Mouse (Mus musculus): ENCODE data around the gene Fgfr3.

Gene Fgfr3

DNA sequence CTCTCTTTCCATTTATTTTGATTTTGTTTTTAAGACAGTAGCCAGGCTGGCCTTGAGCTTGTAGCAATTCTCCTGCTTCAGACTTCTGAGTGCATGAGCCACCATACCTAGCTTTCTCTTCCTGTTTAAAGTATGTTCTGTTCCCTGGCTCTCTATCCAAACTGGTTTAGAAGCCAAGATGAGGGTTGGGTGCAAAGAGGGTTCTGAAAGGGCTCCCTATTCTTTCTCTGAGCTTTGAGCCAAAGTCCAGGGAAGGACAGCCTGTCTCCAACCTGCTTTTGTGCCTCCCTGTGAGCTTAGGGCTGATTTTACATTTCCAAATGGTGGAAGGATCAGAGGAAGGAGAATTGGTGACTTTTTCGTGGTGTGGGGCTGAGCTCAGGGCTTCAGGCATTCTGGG is 5.4 kb downstream of the Fgfr3 start:
- in situ Hi-C loops (cut with MboI, MseI), result no loop called here

GRCm38 (mm10) chr5:33728841-33729240 is 7.4 kb downstream of the Fgfr3 start:
- in situ Hi-C loops (cut with MboI, MseI), result no loop called here

GRCm38 (mm10) chr5:33730516-33730915 is 9.0 kb downstream of the Fgfr3 start:
- in situ Hi-C loops (cut with MboI, MseI), result no loop called here

DNA sequence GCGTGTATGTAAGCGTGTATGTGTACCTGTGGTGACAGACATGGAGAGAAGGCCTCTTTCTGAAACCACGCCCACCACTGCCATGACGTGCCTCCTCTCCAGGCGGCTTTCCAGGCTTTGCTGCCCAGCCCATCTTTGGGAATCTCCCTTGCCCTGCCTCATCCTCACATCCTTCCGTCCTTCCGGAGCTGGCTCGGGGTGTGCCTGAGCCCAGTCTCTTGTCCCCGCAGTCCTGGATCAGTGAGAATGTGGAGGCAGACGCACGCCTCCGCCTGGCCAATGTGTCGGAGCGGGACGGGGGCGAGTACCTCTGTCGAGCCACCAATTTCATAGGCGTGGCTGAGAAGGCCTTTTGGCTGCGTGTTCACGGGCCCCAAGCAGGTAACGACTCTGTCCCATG is 9.6 kb downstream of the Fgfr3 start:
- in situ Hi-C loops (cut with MboI, MseI), result no loop called here

DNA sequence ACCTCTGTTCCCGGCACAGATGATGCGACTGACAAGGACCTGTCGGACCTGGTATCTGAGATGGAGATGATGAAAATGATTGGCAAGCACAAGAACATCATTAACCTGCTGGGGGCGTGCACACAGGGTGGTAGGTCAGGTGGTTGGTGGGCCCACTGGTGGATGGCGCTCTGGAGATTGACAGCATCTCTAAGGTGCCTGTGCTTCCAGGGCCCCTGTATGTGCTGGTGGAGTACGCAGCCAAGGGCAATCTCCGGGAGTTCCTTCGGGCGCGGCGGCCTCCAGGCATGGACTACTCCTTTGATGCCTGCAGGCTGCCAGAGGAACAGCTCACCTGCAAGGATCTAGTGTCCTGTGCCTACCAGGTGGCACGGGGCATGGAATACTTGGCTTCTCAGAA is 12.4 kb downstream of the Fgfr3 start:
- in situ Hi-C loops (cut with MboI, MseI), result no loop called here

DNA sequence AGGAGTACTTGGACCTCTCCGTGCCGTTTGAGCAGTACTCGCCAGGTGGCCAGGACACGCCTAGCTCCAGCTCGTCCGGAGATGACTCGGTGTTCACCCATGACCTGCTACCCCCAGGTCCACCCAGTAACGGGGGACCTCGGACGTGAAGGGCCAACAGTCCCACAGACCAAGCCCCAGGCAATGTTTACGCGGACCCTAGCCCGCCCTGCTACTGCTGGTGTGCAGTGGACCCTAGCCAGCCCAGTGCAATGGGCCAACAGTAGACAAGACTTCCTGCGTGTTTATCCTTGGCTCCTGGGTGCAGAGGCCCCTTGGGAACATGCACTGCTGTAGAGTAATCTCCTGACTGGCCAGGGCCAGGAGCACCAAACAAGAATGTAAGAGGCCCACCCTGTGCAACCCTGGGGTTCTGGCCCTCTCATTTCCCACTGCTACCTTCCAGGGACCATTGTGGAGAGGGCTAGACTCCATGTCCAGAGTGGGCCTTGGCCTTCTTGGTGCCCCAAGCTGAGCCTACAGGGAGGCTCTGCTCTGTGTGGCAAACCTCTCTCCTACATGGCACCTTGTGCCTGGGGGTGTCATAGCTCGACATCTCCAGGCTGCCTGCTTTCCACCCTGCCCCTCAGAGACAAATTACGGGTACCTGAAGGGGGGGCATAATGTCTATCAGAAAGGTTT is 14.1 kb downstream of the Fgfr3 start:
- in situ Hi-C loops (cut with MboI, MseI), result loop anchor here (5.0 kb wide), 1 partner anchor 53 kb away; no protein-coding TSS in a partner anchor

GRCm38 (mm10) chr5:33736230-33736629 is 14.8 kb downstream of the Fgfr3 start:
- in situ Hi-C loops (cut with MboI, MseI), result loop anchor here (5.0 kb wide), 1 partner anchor 54 kb away; no protein-coding TSS in a partner anchor

DNA sequence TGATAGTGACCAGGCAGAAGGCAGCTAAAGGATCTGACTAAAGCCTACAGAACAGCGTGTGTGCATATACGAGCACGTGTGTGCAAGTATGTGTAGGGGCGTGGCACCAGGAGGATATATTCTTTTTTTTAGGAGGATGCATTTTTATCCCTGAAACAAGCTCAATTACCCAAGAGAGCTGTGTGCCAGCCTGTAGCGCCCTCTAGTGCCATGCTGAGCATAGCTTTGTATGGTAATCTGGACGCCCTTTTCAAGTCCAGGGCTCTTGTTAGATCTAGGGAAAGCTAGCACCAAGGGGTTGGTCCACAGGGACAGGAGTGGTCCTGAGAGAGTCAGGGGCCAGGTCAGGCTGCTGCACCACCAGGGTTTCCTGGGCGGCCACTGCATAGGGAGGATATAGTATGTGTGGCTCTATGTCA is 16.4 kb downstream of the Fgfr3 start:
- in situ Hi-C loops (cut with MboI, MseI), result loop anchor here (5.0 kb wide), 1 partner anchor 56 kb away; no protein-coding TSS in a partner anchor

DNA sequence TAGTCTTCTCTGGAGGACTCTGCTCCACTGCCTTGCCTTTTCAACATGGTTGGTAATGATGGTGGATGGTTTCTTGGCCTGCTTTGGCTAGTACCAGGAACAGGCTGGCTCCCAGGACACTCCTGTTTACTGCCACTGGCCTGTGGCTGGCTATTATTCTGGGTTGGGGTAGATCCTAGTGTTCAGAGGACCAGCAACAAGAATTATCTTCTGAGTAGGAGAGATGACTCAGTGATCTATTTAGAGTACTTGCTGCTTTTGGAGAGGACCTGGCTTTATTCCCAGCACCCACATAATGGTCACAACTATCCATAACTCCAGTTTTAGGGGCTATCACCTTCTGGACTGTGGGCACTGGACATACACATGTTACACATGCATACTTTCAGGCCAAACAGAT is 16.9 kb downstream of the Fgfr3 start:
- in situ Hi-C loops (cut with MboI, MseI), result loop anchor here (5.0 kb wide), 1 partner anchor 56 kb away; no protein-coding TSS in a partner anchor

GRCm38 (mm10) chr5:33740548-33740947 is 19.1 kb downstream of the Fgfr3 start:
- in situ Hi-C loops (cut with MboI, MseI), result no loop called here

- in situ Hi-C loops (cut with MboI, MseI), result no loop called here
Measured at GRCm38 (mm10) chr5:33743481-33743880, 22.0 kb downstream of the Fgfr3 start.

GRCm38 (mm10) chr5:33777195-33777594 is 55.7 kb downstream of the Fgfr3 start:
- in situ Hi-C loops (cut with MboI, MseI), result no loop called here

DNA sequence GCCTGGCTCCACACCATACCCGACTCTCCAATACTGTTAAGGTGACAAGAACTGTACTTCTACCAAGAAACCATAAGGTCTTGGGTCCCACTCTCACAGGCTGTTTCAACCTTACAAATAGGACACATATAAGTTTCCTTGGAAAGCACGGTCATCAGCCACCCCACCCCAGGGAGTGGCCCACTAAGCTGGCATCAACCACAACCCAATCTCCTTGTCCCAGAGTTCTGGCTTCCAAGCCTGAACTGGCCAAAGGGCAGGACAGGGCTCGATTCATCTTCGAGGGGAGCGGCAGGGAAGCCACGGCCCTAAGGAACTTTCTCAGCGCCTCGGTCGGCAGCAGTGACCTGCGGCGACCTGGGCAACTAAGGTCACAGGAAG is 60.5 kb downstream of the Fgfr3 start:
- in situ Hi-C loops (cut with MboI, MseI), result no loop called here

GRCm38 (mm10) chr5:33782345-33782998 is 61.0 kb downstream of the Fgfr3 start, which contains the start of gene Letm1:
Letm1 (minus strand) TSS chr5:33782817.
- in situ Hi-C loops (cut with MboI, MseI), result no loop called here

DNA sequence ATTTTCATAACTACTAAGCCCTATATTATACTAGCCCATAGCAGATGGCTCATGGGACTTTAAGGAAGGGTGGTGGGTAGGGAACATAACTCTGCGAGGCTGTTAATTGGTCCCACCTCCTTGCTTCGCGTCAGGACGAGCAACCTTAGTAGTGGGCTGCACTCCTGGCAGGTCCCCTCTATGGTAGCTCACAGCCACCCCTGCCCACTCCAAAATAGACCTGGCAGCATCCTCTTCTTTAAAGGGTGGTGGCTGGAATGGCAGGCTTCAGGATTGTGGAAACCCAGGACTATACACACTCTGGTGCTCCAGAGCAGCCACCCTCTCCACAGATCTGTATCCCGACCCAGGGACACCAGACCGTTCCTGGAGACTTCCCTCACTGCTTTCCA is 61.5 kb downstream of the Fgfr3 start:
- in situ Hi-C loops (cut with MboI, MseI), result no loop called here
